Mouse (Mus musculus): ENCODE data around the gene Klhl26. TPM values are rescaled to one million over a fixed set of nuclear protein-coding genes. Genes with fewer than 3 reads are reported as not detected.

Gene Klhl26
- polyA plus RNA-seq, 1 experiment from 2014 or later: 19.5 TPM

DNA sequence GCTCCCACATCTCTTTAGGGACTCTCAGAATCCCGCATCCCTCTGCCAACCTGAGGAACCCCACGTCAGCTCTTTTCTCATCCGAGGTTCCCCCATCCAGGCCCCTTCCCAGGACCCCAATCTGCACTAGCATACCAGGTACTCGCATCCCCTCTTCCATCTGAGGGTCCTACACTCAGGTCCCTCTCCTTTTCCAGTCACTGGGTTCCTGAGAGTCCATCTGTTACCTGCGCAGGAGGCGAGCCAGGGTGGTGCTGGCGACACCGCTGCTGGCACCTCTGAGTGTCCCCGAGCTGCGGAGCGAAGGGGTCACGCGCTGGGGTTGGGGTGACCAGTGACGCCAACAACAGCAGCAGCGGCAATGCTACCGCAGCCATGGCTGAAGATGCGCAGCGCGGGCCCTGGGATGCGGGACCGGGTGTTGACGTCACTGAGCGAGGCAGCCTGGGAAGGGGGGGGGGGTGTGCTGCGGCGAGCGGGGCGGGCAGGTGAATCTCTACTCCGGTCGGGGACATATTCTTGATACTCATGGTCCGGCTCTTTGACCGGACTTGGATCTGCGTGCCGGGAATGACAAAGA is 10.3 kb upstream of the Klhl26 start, which contains the start of gene Tmem59l:
Tmem59l (minus strand) TSS at position 418 of the 580 bp plus-strand sequence.
- Histone ChIP-seq H3K4me3 (ENCODE audit: low read depth, low read length) (peak within 1 kb of the TSS; percentile 31), H3K9me3 (ENCODE audit: control insufficient read depth, low read length) (no peaks in the 10 kb centered on the region), H3K27ac (ENCODE audit: low read depth) (no peak within 1 kb of the TSS), H3K4me1 (replicated peaks; ENCODE audit: control insufficient read depth, insufficient read depth, low read length) (peaks cover 24% of the 10 kb centered on the region), H3K36me3 (ENCODE audit: control insufficient read depth, insufficient read depth, low read length) (no peaks in the 10 kb centered on the region), H3K27me3 (replicated peaks; ENCODE audit: control insufficient read depth, insufficient read depth, low read length) (peaks cover 83% of the 10 kb centered on the region), H3K9ac (ENCODE audit: low read length) (no peak within 1 kb of the TSS), H3K4me2 (ENCODE audit: low read length) (peak within 1 kb of the TSS; percentile 51)
- 3% methylated on average over 33 of the region's 33 CpGs for WGBS
- ATAC-seq (replicated peaks; ENCODE audit: low FRiP score, low TSS enrichment, low read depth): no peak
- DNase-seq (ENCODE audit: low spot score): no peak

DNA sequence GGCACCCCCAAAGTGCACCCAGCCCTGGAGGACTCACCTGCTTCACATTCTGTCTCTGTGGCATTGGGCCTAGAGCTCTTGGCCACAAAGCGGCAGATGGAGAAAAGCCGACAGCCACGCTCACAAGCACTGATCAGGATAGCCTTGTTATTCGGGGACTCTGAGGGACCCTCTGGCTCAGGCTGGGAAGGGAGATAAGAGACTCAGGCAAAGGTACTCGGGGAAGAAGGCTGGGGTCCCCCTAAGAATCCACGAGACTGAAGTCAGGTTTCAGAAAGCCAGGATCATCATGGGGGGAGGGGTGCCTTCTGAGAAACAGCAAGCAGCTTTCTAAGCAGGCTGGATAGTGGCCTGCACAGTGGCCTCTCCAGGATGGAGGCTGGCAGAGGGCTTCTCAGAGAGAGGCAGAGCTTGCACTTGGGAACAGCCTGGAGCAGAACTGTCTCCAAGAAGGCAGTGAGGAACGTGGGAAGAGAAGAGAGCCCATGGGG is 9.5 kb upstream of the Klhl26 start:
- DNase-seq (ENCODE audit: low spot score) (no peak), ATAC-seq (replicated peaks; ENCODE audit: low FRiP score, low TSS enrichment, low read depth) (no peak)
- Histone ChIP-seq H3K27me3 (replicated peaks; ENCODE audit: control insufficient read depth, insufficient read depth, low read length) (peaks cover 79% of the 10 kb centered on the region), H3K9me3 (ENCODE audit: control insufficient read depth, low read length) (no peaks in the 10 kb centered on the region), H3K36me3 (ENCODE audit: control insufficient read depth, insufficient read depth, low read length) (no peaks in the 10 kb centered on the region), H3K4me3 (ENCODE audit: low read depth, low read length) (no peak overlapping the region), H3K27ac (ENCODE audit: low read depth) (no peak overlapping the region), H3K4me2 (ENCODE audit: low read length) (no peak overlapping the region), H3K9ac (ENCODE audit: low read length) (no peak overlapping the region), H3K4me1 (replicated peaks; ENCODE audit: control insufficient read depth, insufficient read depth, low read length) (peaks cover 23% of the 10 kb centered on the region)
- 58% methylated on average over 7 of the region's 7 CpGs for WGBS

DNA sequence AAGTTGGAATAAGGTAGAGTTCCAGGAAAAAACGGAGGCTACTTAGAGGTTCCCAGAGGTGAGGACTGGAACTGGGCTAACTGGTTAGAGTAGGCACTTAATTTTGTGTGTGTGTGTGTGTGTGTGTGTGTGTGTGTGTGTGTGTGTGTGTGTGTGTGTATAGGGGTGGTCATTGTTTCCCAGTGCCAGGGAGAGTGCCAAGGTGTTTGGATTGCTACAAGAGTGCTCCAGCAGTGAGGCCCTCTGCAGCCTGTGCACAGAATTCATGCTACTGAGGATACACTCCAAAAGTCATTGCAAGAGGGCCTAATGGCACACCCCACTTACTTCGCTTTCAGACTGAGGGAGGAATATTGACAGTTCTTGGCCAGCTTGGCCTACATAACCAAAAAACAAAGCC is 6.2 kb upstream of the Klhl26 start:
- Histone ChIP-seq H3K27me3 (replicated peaks; ENCODE audit: control insufficient read depth, insufficient read depth, low read length) (peaks cover 60% of the 10 kb centered on the region), H3K4me1 (replicated peaks; ENCODE audit: control insufficient read depth, insufficient read depth, low read length) (no peaks in the 10 kb centered on the region), H3K36me3 (ENCODE audit: control insufficient read depth, insufficient read depth, low read length) (no peaks in the 10 kb centered on the region), H3K4me2 (ENCODE audit: low read length) (no peak overlapping the region), H3K9me3 (ENCODE audit: control insufficient read depth, low read length) (no peaks in the 10 kb centered on the region), H3K27ac (ENCODE audit: low read depth) (no peak overlapping the region), H3K4me3 (ENCODE audit: low read depth, low read length) (no peak overlapping the region), H3K9ac (ENCODE audit: low read length) (no peak overlapping the region)
- ATAC-seq (replicated peaks; ENCODE audit: low FRiP score, low TSS enrichment, low read depth): no peak
- no peak for DNase-seq (ENCODE audit: low spot score)
- WGBS: 46% methylated on average over 2 of the region's 2 CpGs

DNA sequence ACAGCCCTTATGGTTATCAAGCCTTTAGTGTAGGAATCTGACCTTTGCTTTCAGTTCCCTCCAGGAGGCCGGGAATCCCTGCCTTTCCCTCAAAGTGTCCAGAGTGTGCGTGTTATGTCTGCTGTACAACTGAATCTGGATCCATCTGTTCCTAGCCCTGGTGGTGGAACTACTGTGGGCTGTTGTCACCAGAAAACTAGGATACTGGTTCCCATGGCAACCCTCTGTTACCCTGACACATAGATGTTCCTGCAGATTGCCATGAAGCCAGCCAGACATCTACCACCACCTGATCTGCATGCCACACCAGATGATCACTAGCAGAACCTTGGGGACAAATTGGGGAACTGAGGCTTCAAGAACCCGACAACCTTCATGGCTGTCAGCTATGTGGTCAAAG is 5.1 kb upstream of the Klhl26 start:
- no peaks in the 10 kb centered on the region for H3K9me3 ChIP-seq (ENCODE audit: control insufficient read depth, low read length)
- no peak overlapping the region for H3K4me2 ChIP-seq (ENCODE audit: low read length)
- no peaks in the 10 kb centered on the region for H3K36me3 ChIP-seq (ENCODE audit: control insufficient read depth, insufficient read depth, low read length)
- H3K27ac ChIP-seq (ENCODE audit: low read depth): no peak overlapping the region
- 82% methylated on average over 3 of the region's 3 CpGs for WGBS
- ATAC-seq (replicated peaks; ENCODE audit: low FRiP score, low TSS enrichment, low read depth) (no peak), DNase-seq (ENCODE audit: low spot score) (no peak)
- H3K9ac ChIP-seq (ENCODE audit: low read length): no peak overlapping the region
- peaks cover 50% of the 10 kb centered on the region for H3K27me3 ChIP-seq (replicated peaks; ENCODE audit: control insufficient read depth, insufficient read depth, low read length)
- H3K4me3 ChIP-seq (ENCODE audit: low read depth, low read length): no peak overlapping the region
- H3K4me1 ChIP-seq (replicated peaks; ENCODE audit: control insufficient read depth, insufficient read depth, low read length): peaks cover 5% of the 10 kb centered on the region; the same call in 1 of the 2 replicates

DNA sequence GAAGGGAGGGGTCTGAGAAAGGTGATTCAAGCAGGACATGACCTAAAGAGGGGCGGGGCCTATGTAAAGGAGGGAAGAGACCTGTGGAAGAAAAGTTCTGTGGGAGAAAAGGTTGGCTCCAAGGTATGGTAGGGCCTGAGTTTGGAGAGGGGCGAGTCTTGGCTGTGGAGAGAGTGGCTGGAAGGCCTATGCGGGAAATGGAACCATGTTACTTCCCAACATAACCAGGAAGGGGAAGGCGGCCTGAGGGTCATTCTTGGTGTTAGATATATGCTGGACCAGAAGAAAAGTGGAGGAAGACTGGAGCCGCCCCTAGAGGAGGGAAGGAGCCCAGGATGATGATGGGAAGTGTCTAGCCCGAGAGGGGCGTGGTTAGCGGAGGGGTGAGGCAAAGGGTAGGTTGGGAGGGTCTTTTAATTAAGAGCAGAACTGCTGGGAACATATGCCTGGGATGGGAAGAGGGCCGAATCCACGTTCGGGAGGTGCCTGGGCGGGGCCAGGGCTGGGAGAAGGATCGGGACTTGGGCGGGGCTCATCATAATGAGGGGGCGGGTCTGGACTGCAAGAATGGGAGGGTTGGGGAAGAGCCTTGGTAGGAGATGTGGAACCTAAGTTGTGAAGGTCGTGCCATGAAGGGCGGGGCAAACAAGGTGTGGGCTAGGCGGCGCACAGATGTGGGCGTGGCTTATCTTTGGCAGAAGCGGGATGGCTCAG is 658 bp upstream of the Klhl26 start:
- peak; percentile 50 for ATAC-seq (replicated peaks; ENCODE audit: low FRiP score, low TSS enrichment, low read depth)
- Histone ChIP-seq H3K36me3 (ENCODE audit: control insufficient read depth, insufficient read depth, low read length) (no peaks in the 10 kb centered on the region), H3K27ac (ENCODE audit: low read depth) (peak overlapping the region; percentile 39; the same call in 1 of the 2 replicates), H3K9me3 (ENCODE audit: control insufficient read depth, low read length) (no peaks in the 10 kb centered on the region), H3K9ac (ENCODE audit: low read length) (no peak overlapping the region), H3K4me3 (ENCODE audit: low read depth, low read length) (peak overlapping the region; percentile 67), H3K27me3 (replicated peaks; ENCODE audit: control insufficient read depth, insufficient read depth, low read length) (peaks cover 22% of the 10 kb centered on the region; the same call in 1 of the 2 replicates), H3K4me2 (ENCODE audit: low read length) (peak overlapping the region; percentile 90), H3K4me1 (replicated peaks; ENCODE audit: control insufficient read depth, insufficient read depth, low read length) (peaks cover 10% of the 10 kb centered on the region)
- DNase-seq (ENCODE audit: low spot score): peak; percentile 70
- WGBS: 3% methylated on average over 21 of the region's 21 CpGs

DNA sequence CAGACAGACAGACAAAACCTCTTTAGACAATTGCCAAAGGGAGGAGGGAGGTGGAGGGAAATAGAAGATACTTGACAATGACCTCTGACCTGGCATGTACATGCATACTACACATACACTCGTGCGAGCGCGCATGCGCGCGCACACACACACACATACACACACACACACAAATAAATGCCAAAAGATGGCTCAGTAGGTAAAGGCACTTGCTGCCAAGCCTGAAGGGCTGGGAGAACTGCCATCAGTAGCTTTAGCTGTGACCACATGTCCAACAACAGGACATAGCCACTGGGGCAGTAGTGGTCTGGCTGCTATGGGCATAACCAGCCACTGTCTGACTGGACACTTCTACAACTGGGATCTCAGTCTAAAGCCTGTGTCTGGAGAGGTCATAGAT is 4.9 kb downstream of the Klhl26 start:
- Histone ChIP-seq H3K4me2 (ENCODE audit: low read length) (no peak overlapping the region), H3K27ac (ENCODE audit: low read depth) (no peak overlapping the region), H3K9ac (ENCODE audit: low read length) (no peak overlapping the region), H3K27me3 (replicated peaks; ENCODE audit: control insufficient read depth, insufficient read depth, low read length) (no peaks in the 10 kb centered on the region), H3K4me1 (replicated peaks; ENCODE audit: control insufficient read depth, insufficient read depth, low read length) (peaks cover 10% of the 10 kb centered on the region), H3K9me3 (ENCODE audit: control insufficient read depth, low read length) (no peaks in the 10 kb centered on the region), H3K36me3 (ENCODE audit: control insufficient read depth, insufficient read depth, low read length) (no peaks in the 10 kb centered on the region), H3K4me3 (ENCODE audit: low read depth, low read length) (no peak overlapping the region)
- 97% methylated on average over 7 of the region's 7 CpGs for WGBS
- ATAC-seq (replicated peaks; ENCODE audit: low FRiP score, low TSS enrichment, low read depth) (no peak), DNase-seq (ENCODE audit: low spot score) (no peak)

DNA sequence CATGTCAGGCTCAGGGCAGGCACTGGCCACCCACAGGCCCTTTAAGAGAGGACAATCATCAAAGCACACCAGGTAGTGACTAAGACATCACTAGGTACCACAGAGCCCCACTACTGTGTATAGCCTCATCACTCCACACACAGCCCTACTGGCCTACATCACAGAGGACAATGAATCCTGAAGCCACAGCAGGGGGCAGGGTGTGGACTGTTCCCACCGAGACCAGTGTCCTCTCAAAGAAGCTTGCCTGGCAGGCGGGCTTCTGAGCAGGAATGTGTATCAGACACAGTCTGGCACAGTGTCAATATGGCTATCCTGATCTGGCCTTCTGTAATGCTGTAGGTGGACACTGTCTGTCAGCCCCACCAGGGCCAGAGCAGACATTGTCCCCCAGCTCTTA is 6.8 kb downstream of the Klhl26 start:
- H3K4me3 ChIP-seq (ENCODE audit: low read depth, low read length): no peak overlapping the region
- no peaks in the 10 kb centered on the region for H3K9me3 ChIP-seq (ENCODE audit: control insufficient read depth, low read length)
- no peak overlapping the region for H3K4me2 ChIP-seq (ENCODE audit: low read length)
- ATAC-seq (replicated peaks; ENCODE audit: low FRiP score, low TSS enrichment, low read depth) (no peak), DNase-seq (ENCODE audit: low spot score) (no peak)
- no peak overlapping the region for H3K27ac ChIP-seq (ENCODE audit: low read depth)
- H3K9ac ChIP-seq (ENCODE audit: low read length): no peak overlapping the region
- 0 out of 2 replicates have a peak, but pooled peaks cover 4% of the 10 kb centered on the region for H3K4me1 ChIP-seq (replicated peaks; ENCODE audit: control insufficient read depth, insufficient read depth, low read length)
- H3K27me3 ChIP-seq (replicated peaks; ENCODE audit: control insufficient read depth, insufficient read depth, low read length): no peaks in the 10 kb centered on the region
- peaks cover 6% of the 10 kb centered on the region; the same call in 1 of the 2 replicates for H3K36me3 ChIP-seq (ENCODE audit: control insufficient read depth, insufficient read depth, low read length)
- 73% methylated on average over 2 of the region's 2 CpGs for WGBS

DNA sequence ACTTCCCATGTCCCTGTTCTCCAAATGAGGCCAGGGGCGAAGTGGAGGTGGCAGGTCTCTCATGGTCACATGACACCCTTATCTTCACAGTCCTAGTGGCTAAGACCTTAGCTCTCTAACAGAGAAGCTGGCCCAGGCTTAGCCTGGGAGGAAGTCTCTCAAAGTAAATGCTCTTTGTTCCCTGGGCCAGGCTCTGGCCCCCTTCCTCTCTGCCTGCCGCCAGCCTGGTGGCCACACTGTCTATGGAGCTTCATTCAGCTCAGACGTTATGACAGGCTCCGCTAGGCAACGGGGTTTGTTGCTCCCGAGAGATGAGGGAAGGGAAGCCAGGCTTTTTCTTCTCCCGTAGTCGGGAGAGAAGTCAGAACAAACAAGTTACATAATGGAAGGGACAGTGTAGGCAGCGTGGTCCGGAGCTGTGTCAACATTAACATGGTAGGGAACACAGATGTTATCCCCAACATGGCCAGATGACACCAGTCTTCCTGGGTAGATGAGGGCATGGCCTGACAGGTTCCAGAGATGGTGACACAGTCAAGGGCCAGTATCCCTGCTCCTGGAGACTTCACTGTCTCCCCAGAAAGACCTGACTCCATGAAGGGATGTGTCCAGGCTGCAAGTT is 7.4 kb downstream of the Klhl26 start:
- no peak overlapping the region for H3K4me3 ChIP-seq (ENCODE audit: low read depth, low read length)
- H3K36me3 ChIP-seq (ENCODE audit: control insufficient read depth, insufficient read depth, low read length): peaks cover 6% of the 10 kb centered on the region; the same call in 1 of the 2 replicates
- no peak overlapping the region for H3K27ac ChIP-seq (ENCODE audit: low read depth)
- DNase-seq (ENCODE audit: low spot score): no peak
- H3K9ac ChIP-seq (ENCODE audit: low read length): no peak overlapping the region
- H3K27me3 ChIP-seq (replicated peaks; ENCODE audit: control insufficient read depth, insufficient read depth, low read length): no peaks in the 10 kb centered on the region
- peak; percentile 53 for ATAC-seq (replicated peaks; ENCODE audit: low FRiP score, low TSS enrichment, low read depth)
- no peaks in the 10 kb centered on the region for H3K9me3 ChIP-seq (ENCODE audit: control insufficient read depth, low read length)
- WGBS: 56% methylated on average over 10 of the region's 10 CpGs
- no peak overlapping the region for H3K4me2 ChIP-seq (ENCODE audit: low read length)
- H3K4me1 ChIP-seq (replicated peaks; ENCODE audit: control insufficient read depth, insufficient read depth, low read length): 0 out of 2 replicates have a peak, but pooled peaks cover 4% of the 10 kb centered on the region

All from intestine, embryonic 14.5 days (tissue).